Mouse (Mus musculus) liver, embryonic 15.5 days (tissue): ENCODE measurements around the gene Zmym3. TPM values are rescaled to one million over a fixed set of nuclear protein-coding genes. Genes with fewer than 3 reads are reported as not detected.

Source experiments
- ATAC-seq: fragments of 200-750 bp; cut with Nextera tagmentation; 2 replicates; pipeline ENCODE4 v1.8.0; 2017; ENCODE audit warnings: moderate number of reproducible peaks, mild to moderate bottlenecking, moderate library complexity; ENCODE audit not compliant: insufficient read depth
- H3K27ac ChIP-seq: fragments of 300-500 bp; sonication (generic); replicated peaks from 2 replicates; pipeline ENCODE4 v1.5.1; 2015; ENCODE audit warnings: mild to moderate bottlenecking, inconsistent platforms
- H3K27me3 ChIP-seq: fragments of 300-500 bp; sonication (generic); 2 replicates; pipeline ENCODE4 v1.6.1; 2015; ENCODE audit warnings: mild to moderate bottlenecking, inconsistent platforms
- H3K36me3 ChIP-seq: fragments of 300-500 bp; sonication (generic); replicated peaks from 2 replicates; pipeline ENCODE4 v1.6.1; 2015; ENCODE audit warnings: moderate library complexity, mild to moderate bottlenecking, inconsistent platforms
- H3K4me1 ChIP-seq: fragments of 300-500 bp; sonication (generic); replicated peaks from 2 replicates; pipeline ENCODE4 v1.6.1; 2015; ENCODE audit warnings: inconsistent platforms
- H3K4me2 ChIP-seq: fragments of 300-500 bp; sonication (generic); 2 replicates; pipeline ENCODE4 v1.6.1; 2015; ENCODE audit warnings: moderate library complexity, mild to moderate bottlenecking, inconsistent platforms
- H3K4me3 ChIP-seq: fragments of 300-500 bp; sonication (generic); replicated peaks from 2 replicates; pipeline ENCODE4 v1.5.1; 2015; ENCODE audit warnings: mild to moderate bottlenecking, inconsistent platforms
- H3K9ac ChIP-seq: fragments of 300-500 bp; sonication (generic); 2 replicates; pipeline ENCODE4 v1.6.1; 2015; ENCODE audit warnings: moderate library complexity, mild to moderate bottlenecking, inconsistent platforms
- H3K9me3 ChIP-seq: fragments of 300-500 bp; sonication (generic); replicated peaks from 2 replicates; pipeline ENCODE4 v1.6.1; 2016; ENCODE audit warnings: inconsistent platforms
- WGBS: fragments of 180-500 bp; shearing (Covaris S2); methylation state at CpG from one replicate; pipeline ENCODE4 v1.1.7; 2015; ENCODE audit warnings: mixed read lengths; ENCODE audit not compliant: insufficient replicate concordance; 5-methylcytosine and 5-hydroxymethylcytosine counted together
- polyA plus RNA-seq: library from polyadenylated mRNA; unstranded; fragments of >200 nt; fragmentation: Nextera tagmentation; extraction: Ambion mirVana; gene quantifications from 2 replicates; pipeline ENCODE4 v1.2.1, GENCODE M21; 2015

Zmym3 gene
- polyA plus RNA-seq: 5.9 and 8.3 TPM in 2 replicates

DNA sequence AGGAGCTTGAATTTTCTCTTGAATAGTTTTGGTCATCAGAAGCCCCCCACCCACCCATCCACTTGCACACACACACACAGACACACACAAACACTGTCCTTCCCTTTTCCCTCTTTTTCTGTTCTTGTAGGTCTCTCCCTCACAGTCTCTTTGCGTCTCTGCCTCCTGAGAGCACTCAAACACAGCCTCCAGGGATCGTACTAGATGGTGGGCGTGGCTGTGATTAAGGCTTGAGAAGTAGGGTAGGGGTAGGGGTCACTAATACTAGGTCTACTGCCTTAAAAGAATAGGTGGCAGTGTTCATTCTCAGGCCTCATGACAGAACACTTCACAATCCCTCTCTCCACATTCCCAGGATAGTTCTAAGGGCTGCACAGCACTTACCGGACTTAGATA, at the start of gene Zmym3:
TSS of gene Zmym3 (minus strand) at position 150 of the 396 bp plus-strand sequence.
- Histone ChIP-seq H3K27ac (no peak within 1 kb of the TSS), H3K9me3 (no peaks in the 10 kb centered on the region), H3K36me3 (no peaks in the 10 kb centered on the region), H3K4me2 (peak within 1 kb of the TSS; percentile 77), H3K27me3 (no peaks in the 10 kb centered on the region), H3K4me3 (peak within 1 kb of the TSS; percentile 65), H3K4me1 (peaks cover 16% of the 10 kb centered on the region; the same call in 1 of the 2 replicates), H3K9ac (peak within 1 kb of the TSS; percentile 54; the same call in 1 of the 2 replicates)
- 36% methylated on average over 4 of the region's 4 CpGs for WGBS
- no peak for ATAC-seq

DNA sequence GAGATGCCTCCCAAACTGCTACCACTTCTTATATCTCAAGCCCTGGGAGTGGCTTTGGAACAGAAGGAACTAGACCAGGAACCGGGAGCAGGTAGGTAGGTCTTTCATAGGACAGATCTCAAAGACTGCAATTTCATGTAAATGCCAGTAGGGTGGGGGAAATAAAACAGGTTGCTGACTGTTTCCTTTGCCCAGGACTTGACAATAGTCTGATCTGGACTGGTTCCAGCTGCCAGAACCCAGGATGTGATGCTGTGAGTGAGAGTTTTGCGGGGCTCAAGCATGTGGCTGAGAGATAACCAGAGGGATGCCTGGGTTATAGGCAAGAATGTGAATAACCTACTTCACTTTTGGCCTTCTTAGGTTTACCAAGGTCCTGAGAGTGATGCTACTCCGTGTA, 30.9 kb upstream of the Zmym3 start:
- WGBS: 71% methylated on average over 3 of the region's 3 CpGs
- H3K9me3 ChIP-seq: no peaks in the 10 kb centered on the region

DNA sequence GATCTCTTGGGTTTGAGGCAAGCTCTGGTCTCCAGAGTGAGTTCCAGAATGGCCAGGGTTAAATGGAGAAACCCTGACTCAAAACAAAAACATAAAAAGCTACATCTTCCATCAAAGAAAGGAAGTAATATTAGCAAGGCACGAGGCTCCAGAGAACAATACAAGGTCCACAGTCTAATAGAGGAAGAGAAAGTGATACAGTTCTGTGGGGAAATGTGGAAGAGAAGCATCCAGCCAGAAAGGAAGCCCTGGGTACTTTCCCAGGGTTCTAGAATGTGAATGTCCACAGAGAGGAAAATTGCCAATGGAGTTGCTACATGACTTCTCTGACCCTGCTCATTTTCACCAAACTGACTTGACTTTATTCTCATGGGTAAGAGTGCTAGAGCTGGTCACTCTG, 30.5 kb upstream of the Zmym3 start:
- no peaks in the 10 kb centered on the region for H3K27me3 ChIP-seq
- H3K36me3 ChIP-seq: peaks cover 45% of the 10 kb centered on the region
- no peaks in the 10 kb centered on the region for H3K4me1 ChIP-seq
- H3K4me3 ChIP-seq: no peak overlapping the region
- H3K27ac ChIP-seq: no peak overlapping the region
- H3K9me3 ChIP-seq: no peaks in the 10 kb centered on the region
- WGBS: 28% methylated on average over 1 of the region's 1 CpGs
- no peak for ATAC-seq
- H3K4me2 ChIP-seq: no peak overlapping the region
- no peak overlapping the region for H3K9ac ChIP-seq

More for the DNA sequence above, 30.9 kb upstream of the Zmym3 start:
- no peak overlapping the region for H3K9ac ChIP-seq
- no peak overlapping the region for H3K27ac ChIP-seq
- no peak overlapping the region for H3K4me3 ChIP-seq
- ATAC-seq: no peak
- H3K36me3 ChIP-seq: peaks cover 41% of the 10 kb centered on the region
- H3K4me1 ChIP-seq: no peaks in the 10 kb centered on the region
- no peak overlapping the region for H3K4me2 ChIP-seq
- no peaks in the 10 kb centered on the region for H3K27me3 ChIP-seq

DNA sequence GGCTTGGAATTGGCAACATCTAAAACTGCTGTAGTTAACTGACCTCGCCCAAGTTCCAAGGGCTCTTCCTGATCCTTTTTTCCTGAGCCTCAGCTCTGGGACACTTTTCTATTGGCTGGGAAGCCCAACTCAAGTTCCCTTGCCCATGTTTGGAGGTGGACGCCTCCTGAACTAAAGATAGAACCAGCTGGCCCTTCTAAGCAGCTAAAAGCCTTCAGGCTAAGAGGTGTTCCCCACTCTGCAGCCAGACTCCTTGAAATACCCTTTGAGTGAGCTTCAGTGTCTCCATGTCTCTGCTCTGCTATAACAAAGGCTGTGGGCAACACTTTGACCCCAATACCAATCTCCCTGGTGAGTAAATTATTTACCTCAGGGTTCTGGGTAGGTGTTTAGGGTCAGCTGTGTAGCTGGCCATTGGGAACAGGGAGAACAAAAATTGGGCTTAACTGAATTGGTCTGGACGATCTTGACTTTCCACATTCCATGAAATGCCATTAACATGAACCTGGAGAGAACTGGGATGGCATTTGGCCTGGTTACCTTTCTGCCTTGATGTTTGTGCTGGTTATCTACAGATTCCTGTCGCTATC, 28.3 kb upstream of the Zmym3 start, which contains the start of gene Itgb1bp2:
TSS of gene Itgb1bp2 (plus strand) at position 203 of the 590 bp plus-strand sequence.
- Histone ChIP-seq H3K4me1 (no peaks in the 10 kb centered on the region), H3K4me2 (no peak within 1 kb of the TSS), H3K27ac (no peak within 1 kb of the TSS), H3K9ac (no peak within 1 kb of the TSS), H3K4me3 (no peak within 1 kb of the TSS), H3K27me3 (no peaks in the 10 kb centered on the region), H3K36me3 (peaks cover 67% of the 10 kb centered on the region), H3K9me3 (no peaks in the 10 kb centered on the region)
- ATAC-seq: no peak
- 71% methylated on average over 4 of the region's 4 CpGs for WGBS

DNA sequence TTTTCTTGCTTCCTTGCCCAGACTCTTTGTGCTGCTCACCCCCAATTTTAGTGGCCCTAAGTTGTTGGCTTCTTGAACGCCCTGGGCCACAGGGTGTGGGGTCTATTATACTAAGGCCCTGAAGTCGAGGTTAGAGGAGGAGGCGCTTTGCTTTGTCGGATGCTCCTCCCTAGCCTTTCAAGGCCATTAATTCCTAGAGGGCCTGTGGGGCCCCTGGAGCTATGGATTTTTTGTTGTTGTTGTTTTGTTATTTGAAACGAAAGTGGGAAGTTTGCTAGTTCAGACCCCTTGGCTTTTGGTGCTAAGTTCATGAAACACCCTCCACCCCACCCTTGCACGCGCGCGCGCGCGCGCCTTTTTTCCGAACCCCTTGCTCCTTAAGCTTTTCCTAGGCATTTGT, 9.3 kb upstream of the Zmym3 start:
- peak overlapping the region; percentile 70 for H3K9ac ChIP-seq
- peak; percentile 56 for ATAC-seq

DNA sequence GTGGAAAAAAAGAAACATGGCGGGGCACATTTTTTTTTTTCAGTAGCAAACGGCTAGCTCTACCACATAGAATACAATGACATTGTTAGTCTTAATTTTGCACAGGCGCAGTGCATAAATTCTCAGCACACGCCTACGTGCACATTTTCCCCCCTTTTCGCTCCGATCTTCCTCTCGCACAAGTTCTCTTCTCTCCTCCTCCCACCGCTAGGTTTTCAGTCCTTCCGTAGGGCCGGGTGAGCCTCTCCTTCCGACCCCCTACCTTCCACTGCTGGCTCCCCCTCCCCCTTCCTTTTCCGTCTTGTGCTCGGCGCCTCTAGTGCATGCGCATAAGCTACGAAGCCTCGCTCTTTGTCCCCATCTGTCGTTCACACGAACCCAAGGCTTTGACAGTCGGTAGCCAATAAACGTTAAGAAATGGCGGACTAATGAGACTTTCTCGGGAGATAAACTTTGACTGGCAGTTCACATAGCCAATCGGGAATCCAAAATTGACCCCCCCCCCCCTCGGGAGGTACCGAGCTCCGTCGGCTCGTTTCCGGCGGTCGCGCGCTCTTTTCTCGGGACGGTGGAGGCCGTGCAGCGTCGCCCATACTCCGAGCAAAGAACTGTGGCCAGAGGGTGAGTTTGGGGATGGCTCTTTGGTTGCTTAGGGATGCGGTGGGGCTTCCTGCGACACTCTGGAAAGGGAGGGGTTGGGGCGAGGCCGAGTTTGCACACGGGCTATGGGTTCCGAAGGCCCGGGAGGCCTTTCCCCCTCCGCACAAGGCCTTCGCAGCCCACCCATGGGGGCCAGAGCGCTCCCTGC, 8.7 kb upstream of the Zmym3 start, which contains the start of gene Nono:
TSS of gene Nono (plus strand) at position 177 of the 808 bp plus-strand sequence.
- peak within 1 kb of the TSS; percentile 76 for H3K4me2 ChIP-seq
- 23% methylated on average over 51 of the region's 51 CpGs for WGBS
- H3K4me3 ChIP-seq: peak within 1 kb of the TSS; percentile 70
- H3K36me3 ChIP-seq: peaks cover 19% of the 10 kb centered on the region
- peaks cover 6% of the 10 kb centered on the region for H3K4me1 ChIP-seq
- peak within 1 kb of the TSS; percentile 89 for H3K27ac ChIP-seq
- H3K27me3 ChIP-seq: no peaks in the 10 kb centered on the region
- no peaks in the 10 kb centered on the region for H3K9me3 ChIP-seq
- ATAC-seq: peak; percentile 93
- peak within 1 kb of the TSS; percentile 70 for H3K9ac ChIP-seq

More for the DNA sequence above, 9.3 kb upstream of the Zmym3 start:
- Histone ChIP-seq H3K36me3 (peaks cover 20% of the 10 kb centered on the region), H3K27me3 (no peaks in the 10 kb centered on the region), H3K4me1 (peaks cover 6% of the 10 kb centered on the region), H3K4me3 (peak overlapping the region; percentile 70), H3K27ac (peak overlapping the region; percentile 89), H3K9me3 (no peaks in the 10 kb centered on the region), H3K4me2 (peak overlapping the region; percentile 66)
- WGBS: 17% methylated on average over 14 of the region's 14 CpGs

DNA sequence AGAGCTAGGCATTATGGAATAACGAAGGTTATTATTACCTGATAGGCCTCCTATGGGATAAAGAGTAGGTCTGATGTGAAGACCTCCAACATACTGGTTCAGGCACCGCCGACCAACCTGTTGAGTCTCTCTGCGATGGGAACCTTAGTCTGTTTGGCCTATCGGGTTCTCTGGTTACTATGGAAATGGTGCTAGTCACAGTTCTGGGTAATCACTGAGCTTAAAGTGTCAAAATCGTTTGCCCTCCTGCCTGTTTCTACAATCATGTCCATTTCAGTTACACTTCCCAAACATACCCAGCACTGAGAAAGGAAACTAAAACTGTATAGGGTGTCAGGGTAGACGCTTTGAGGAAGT, 8.1 kb upstream of the Zmym3 start:
- Histone ChIP-seq H3K4me3 (peak overlapping the region; percentile 70), H3K4me2 (peak overlapping the region; percentile 76), H3K27me3 (no peaks in the 10 kb centered on the region), H3K9ac (peak overlapping the region; percentile 53), H3K4me1 (peaks cover 6% of the 10 kb centered on the region), H3K27ac (peak overlapping the region; percentile 89), H3K36me3 (peaks cover 17% of the 10 kb centered on the region), H3K9me3 (no peaks in the 10 kb centered on the region)
- WGBS: 18% methylated on average over 7 of the region's 7 CpGs
- no peak for ATAC-seq

DNA sequence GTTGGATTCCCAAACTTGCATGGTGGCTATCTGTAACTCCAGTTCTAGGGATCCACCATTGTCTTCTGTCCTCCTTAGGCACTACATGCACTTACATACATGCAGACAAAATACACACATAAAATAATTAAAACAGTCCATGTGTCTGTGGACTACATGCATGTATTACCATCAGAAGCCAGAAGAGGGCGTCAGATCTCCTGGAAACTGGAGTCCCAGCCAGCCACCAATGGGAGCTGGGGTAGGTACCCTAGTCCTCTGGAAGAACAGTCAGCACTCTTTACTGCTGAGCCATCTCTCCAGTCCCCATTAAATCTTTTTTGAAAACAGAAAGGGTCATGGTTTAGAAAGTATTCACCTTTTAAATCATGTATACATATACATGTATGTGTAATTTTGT, 7.1 kb upstream of the Zmym3 start:
- H3K4me3 ChIP-seq: no peak overlapping the region
- WGBS: 0% methylated on average over 1 of the region's 1 CpGs
- H3K9me3 ChIP-seq: no peaks in the 10 kb centered on the region
- no peak for ATAC-seq
- H3K36me3 ChIP-seq: peaks cover 13% of the 10 kb centered on the region
- H3K27me3 ChIP-seq: no peaks in the 10 kb centered on the region
- H3K4me1 ChIP-seq: peaks cover 6% of the 10 kb centered on the region
- peak overlapping the region; percentile 76; the same call in 1 of the 2 replicates for H3K4me2 ChIP-seq
- no peak overlapping the region for H3K9ac ChIP-seq
- no peak overlapping the region for H3K27ac ChIP-seq

DNA sequence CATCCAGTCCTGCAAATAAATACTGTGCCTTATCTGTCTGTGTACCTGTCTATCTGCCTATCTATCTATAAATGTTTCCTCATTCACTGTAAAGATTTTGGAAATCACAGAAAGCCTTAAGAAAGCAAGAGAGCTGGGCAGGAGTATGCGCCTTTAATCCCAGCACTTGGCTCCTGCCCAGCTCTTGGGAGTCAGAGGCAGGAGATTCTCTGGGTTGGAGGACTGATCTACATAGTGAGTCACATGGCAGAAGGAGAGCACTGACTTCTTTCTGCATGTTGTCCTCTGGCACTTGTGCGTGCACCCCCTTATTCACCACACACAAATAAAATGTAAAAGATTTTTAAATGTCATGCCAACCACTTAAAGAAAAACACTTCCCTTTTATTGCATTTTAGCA, 2.8 kb upstream of the Zmym3 start:
- peaks cover 21% of the 10 kb centered on the region for H3K4me1 ChIP-seq
- no peaks in the 10 kb centered on the region for H3K9me3 ChIP-seq
- no peak overlapping the region for H3K4me2 ChIP-seq
- H3K36me3 ChIP-seq: no peaks in the 10 kb centered on the region
- H3K27ac ChIP-seq: no peak overlapping the region
- no peak overlapping the region for H3K9ac ChIP-seq
- no peak for ATAC-seq
- 69% methylated on average over 2 of the region's 2 CpGs for WGBS
- H3K27me3 ChIP-seq: no peaks in the 10 kb centered on the region
- H3K4me3 ChIP-seq: no peak overlapping the region

DNA sequence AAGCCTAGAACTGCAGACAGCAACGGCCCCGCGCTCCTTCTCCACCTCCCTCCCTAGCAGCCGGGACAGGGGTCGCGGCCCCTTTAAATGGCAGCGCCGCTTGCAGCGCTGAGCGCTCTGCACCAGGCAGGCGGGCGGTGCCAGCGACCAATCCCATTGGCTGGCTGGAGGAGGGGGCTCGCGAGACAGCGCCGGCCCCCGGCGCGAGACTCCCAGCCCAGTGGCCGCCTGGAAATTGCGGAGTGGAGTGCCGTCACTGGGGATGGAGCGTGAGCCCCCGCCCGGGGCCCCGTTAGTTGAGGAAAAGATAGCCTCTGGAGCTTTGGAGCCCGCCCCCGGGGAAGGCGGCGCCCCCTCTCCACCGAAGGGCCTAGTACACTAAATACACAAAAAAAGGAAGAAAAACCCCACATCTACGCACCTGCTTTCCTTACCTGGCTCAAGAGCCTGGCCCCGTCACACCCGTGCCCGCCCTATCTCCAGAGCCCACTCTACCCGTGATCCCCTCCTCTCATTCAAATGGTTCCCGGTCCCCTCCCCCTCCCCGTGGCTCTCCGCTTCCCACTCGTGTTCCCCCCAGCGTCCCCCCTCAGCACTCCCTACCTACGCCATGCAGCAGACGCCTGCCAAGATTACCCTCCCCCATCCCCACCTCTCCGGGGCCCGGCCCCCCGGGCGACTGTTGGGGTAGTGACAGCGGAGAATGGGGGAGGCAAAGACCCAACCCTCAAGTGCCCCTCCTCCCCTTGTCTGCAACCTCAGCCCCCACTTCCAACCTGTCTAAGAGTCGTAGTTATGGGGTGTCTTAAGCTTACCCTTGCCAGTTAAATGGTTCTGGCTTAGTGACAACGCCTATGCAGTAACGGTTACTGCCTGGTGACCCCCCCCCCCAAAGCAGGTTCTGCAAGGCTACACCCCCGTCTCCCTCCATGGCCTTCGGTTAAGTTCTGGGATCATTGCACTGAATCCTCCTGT, 637 bp downstream of the Zmym3 start:
- peaks cover 16% of the 10 kb centered on the region; the same call in 1 of the 2 replicates for H3K4me1 ChIP-seq
- H3K9me3 ChIP-seq: no peaks in the 10 kb centered on the region
- 0 out of 2 replicates have a peak overlapping the region, but pooled peaks have one; percentile 9 for H3K27ac ChIP-seq
- WGBS: 13% methylated on average over 52 of the region's 54 CpGs
- no peaks in the 10 kb centered on the region for H3K27me3 ChIP-seq
- H3K36me3 ChIP-seq: no peaks in the 10 kb centered on the region
- H3K4me3 ChIP-seq: peak overlapping the region; percentile 65
- peak overlapping the region; percentile 77 for H3K4me2 ChIP-seq
- peak overlapping the region; percentile 54 for H3K9ac ChIP-seq
- peak; percentile 91 for ATAC-seq
